Mouse (Mus musculus) embryonic stem cell, embryonic (primary cell): ENCODE data around the gene Ctu2.

Source experiments
- CTCF ChIA-PET, 4 experiments: fragments of 300-600 bp in 2 of 4; fragments of 350-600 bp in 2 of 4; sonication (Branson Sonifier 250); formaldehyde crosslinking; loops; one replicate each; lab custom pipeline; 2022; ENCODE audit warnings: inconsistent platforms in 2 of 4; lab: Charles Lee
- POLR2A ChIA-PET, 4 experiments: fragments of 300-600 bp in 2 of 4; fragments of 350-600 bp in 2 of 4; sonication (Branson Sonifier 250); formaldehyde crosslinking; loops; one replicate each; lab custom pipeline; 2022; ENCODE audit warnings: antibody characterized with exemption in 4 of 4, inconsistent platforms in 1 of 4; lab: Charles Lee

The Ctu2 gene

GRCm38 (mm10) chr8:122497912-122498311 is 22.0 kb downstream of the Ctu2 start:
- ChIA-PET CTCF (interaction anchor here (0.6 to 2.7 kb wide), 23 partner anchors 10 to 654 kb away, joined by 3 to 14 read pairs (median 4); partner anchors contain the start of gene Piezo1 (in 2 of the 4)), POLR2A (interaction anchor here (0.9 to 4.4 kb wide), 14 partner anchors 9 to 77 kb away, joined by 3 to 28 read pairs (median 4); partner anchors contain the start of gene Piezo1 (in 3 of the 4))

GRCm38 (mm10) chr8:122500856-122501255 is 24.9 kb downstream of the Ctu2 start:
- CTCF ChIA-PET = interaction anchor here in 2 of 4 experiments (0.9 to 5.5 kb wide), 5 partner anchors 10 to 58 kb away, joined by 3 to 35 read pairs (median 3); partner anchors contain the start of genes Piezo1 (in 2 of the 2) and Mvd (in 1 of the 2)
- POLR2A ChIA-PET = interaction anchor here in 2 of 4 experiments (0.9 to 4.2 kb wide), 9 partner anchors 10 to 110 kb away, joined by 3 to 59 read pairs (median 5); partner anchors contain the start of genes Cdt1 (in 2 of the 2), Galns (in 1 of the 2) and Piezo1 (in 1 of the 2)

GRCm38 (mm10) chr8:122511552-122511951 is 35.6 kb downstream of the Ctu2 start:
- ChIA-PET POLR2A (interaction anchor here in 3 of 4 experiments (0.6 to 7.6 kb wide), 17 partner anchors 12 to 636 kb away, joined by 3 to 98 read pairs (median 5); partner anchors contain the start of gene Piezo1 (in 1 of the 3)), CTCF (interaction anchor here in 3 of 4 experiments (0.9 to 1.6 kb wide), 11 partner anchors 9 to 57 kb away, joined by 3 to 6 read pairs (median 3); partner anchors contain the start of gene Cdt1 (in 1 of the 3))

GRCm38 (mm10) chr8:122512392-122512791 is 36.4 kb downstream of the Ctu2 start:
- POLR2A ChIA-PET = interaction anchor here in 2 of 4 experiments (0.6 to 7.6 kb wide), 5 partner anchors 11 to 636 kb away, joined by 3 to 98 read pairs (median 11); partner anchors contain the start of gene Piezo1 (in 1 of the 2)
- CTCF ChIA-PET = interaction anchor here in 1 of 4 experiments (1.0 kb wide), 1 partner anchor 11 kb away, joined by 3 read pairs; no protein-coding TSS in a partner anchor

- CTCF ChIA-PET = interaction anchor here in 1 of 4 experiments (0.8 kb wide), 1 partner anchor 11 kb away, joined by 3 read pairs; no protein-coding TSS in a partner anchor
- POLR2A ChIA-PET = interaction anchor here in 3 of 4 experiments (0.6 to 7.6 kb wide), 12 partner anchors 7 to 1192 kb away, joined by 3 to 98 read pairs (median 3); partner anchors contain the start of gene Cdt1 (in 1 of the 3)
These were observed 39.8 kb downstream of the Ctu2 start for GRCm38 (mm10) chr8:122515699-122516098.

GRCm38 (mm10) chr8:122517541-122518190 is 41.7 kb downstream of the Ctu2 start:
- ChIA-PET POLR2A (interaction anchor here in 2 of 4 experiments (0.8 to 2.5 kb wide), 11 partner anchors 8 to 94 kb away, joined by 3 to 6 read pairs (median 4); partner anchors contain the start of genes Cdt1 (in 2 of the 2), Galns (in 1 of the 2) and Trappc2l (in 1 of the 2)), CTCF (interaction anchor here in 1 of 4 experiments (0.6 to 1.1 kb wide), 3 partner anchors 16 to 81 kb away, joined by 3 to 4 read pairs (median 3); no protein-coding TSS in a partner anchor)

- ChIA-PET POLR2A (interaction anchor here in 3 of 4 experiments (0.5 to 7.8 kb wide), 14 partner anchors 9 to 579 kb away, joined by 3 to 98 read pairs (median 3); partner anchors contain the start of genes Cdt1 (in 1 of the 3), Mvd (in 1 of the 3) and Zfpm1 (in 1 of the 3)), CTCF (interaction anchor here in 1 of 4 experiments (0.6 to 0.7 kb wide), 2 partner anchors 21 to 371 kb away, joined by 4 read pairs; no protein-coding TSS in a partner anchor)
These were observed 44.7 kb downstream of the Ctu2 start for GRCm38 (mm10) chr8:122520611-122521010.

GRCm38 (mm10) chr8:122522796-122523651 is 47.1 kb downstream of the Ctu2 start:
- POLR2A ChIA-PET = interaction anchor here (0.5 to 17.0 kb wide), 138 partner anchors 9 to 1144 kb away, joined by 3 to 520 read pairs (median 4); partner anchors contain the start of genes Cdt1 (in 4 of the 4), Aprt (in 3 of the 4), Mvd (in 3 of the 4) and Piezo1 (in 3 of the 4)
- CTCF ChIA-PET = interaction anchor here (0.6 to 4.1 kb wide), 23 partner anchors 8 to 677 kb away, joined by 3 to 22 read pairs (median 4); partner anchors contain the start of genes Piezo1 (in 3 of the 4), Aprt (in 1 of the 4), Galns (in 1 of the 4) and Mvd (in 1 of the 4)

- POLR2A ChIA-PET = interaction anchor here (0.5 to 17.0 kb wide), 123 partner anchors 8 to 1198 kb away, joined by 3 to 520 read pairs (median 5); partner anchors contain the start of genes Cdt1 (in 4 of the 4), Mvd (in 3 of the 4), Piezo1 (in 3 of the 4) and Aprt (in 2 of the 4)
- CTCF ChIA-PET = interaction anchor here (0.6 to 4.1 kb wide), 15 partner anchors 13 to 242 kb away, joined by 3 to 22 read pairs (median 4); partner anchors contain the start of genes Piezo1 (in 3 of the 4), Mvd (in 1 of the 4) and Zfpm1 (in 1 of the 4)
These were observed 47.9 kb downstream of the Ctu2 start for GRCm38 (mm10) chr8:122523652-122524360.

GRCm38 (mm10) chr8:122524506-122524905 is 48.6 kb downstream of the Ctu2 start:
- POLR2A ChIA-PET = interaction anchor here (0.7 to 17.0 kb wide), 57 partner anchors 8 to 1197 kb away, joined by 3 to 520 read pairs (median 8); partner anchors contain the start of genes Cdt1 (in 3 of the 4), Mvd (in 3 of the 4), Aprt (in 2 of the 4) and Cyba (in 2 of the 4)
- CTCF ChIA-PET = interaction anchor here in 2 of 4 experiments (1.0 to 4.1 kb wide), 4 partner anchors 12 to 35 kb away, joined by 3 to 22 read pairs (median 7); partner anchors contain the start of gene Piezo1 (in 1 of the 2)

GRCm38 (mm10) chr8:122525004-122525403 is 49.1 kb downstream of the Ctu2 start:
- ChIA-PET CTCF (interaction anchor here in 3 of 4 experiments (0.5 to 4.1 kb wide), 8 partner anchors 12 to 294 kb away, joined by 3 to 22 read pairs (median 4); partner anchors contain the start of gene Piezo1 (in 1 of the 3)), POLR2A (interaction anchor here (0.7 to 17.0 kb wide), 30 partner anchors 7 to 710 kb away, joined by 3 to 520 read pairs (median 24); partner anchors contain the start of genes Aprt (in 2 of the 4), Cdt1 (in 2 of the 4), Mvd (in 2 of the 4) and Piezo1 (in 2 of the 4))

- ChIA-PET CTCF (interaction anchor here in 3 of 4 experiments (0.6 to 4.1 kb wide), 4 partner anchors 11 to 29 kb away, joined by 3 to 22 read pairs (median 3); partner anchors contain the start of gene Piezo1 (in 1 of the 3)), POLR2A (interaction anchor here in 3 of 4 experiments (0.8 to 17.0 kb wide), 15 partner anchors 9 to 185 kb away, joined by 3 to 520 read pairs (median 59); partner anchors contain the start of genes Cdt1 (in 2 of the 3), Piezo1 (in 2 of the 3) and Aprt (in 1 of the 3))
These were observed 50.1 kb downstream of the Ctu2 start for GRCm38 (mm10) chr8:122526084-122526483.

GRCm38 (mm10) chr8:122526526-122527170 is 50.7 kb downstream of the Ctu2 start:
- CTCF ChIA-PET = interaction anchor here in 2 of 4 experiments (1.2 to 1.4 kb wide), 2 partner anchors 12 to 25 kb away, joined by 3 to 4 read pairs; partner anchors contain the start of gene Piezo1 (in 1 of the 2)

GRCm38 (mm10) chr8:122527937-122528336 is 52.0 kb downstream of the Ctu2 start:
- CTCF ChIA-PET = interaction anchor here in 2 of 4 experiments (1.0 kb wide), 2 partner anchors 9 to 15 kb away, joined by 3 to 6 read pairs; no protein-coding TSS in a partner anchor
- POLR2A ChIA-PET = interaction anchor here in 3 of 4 experiments (0.5 to 17.0 kb wide), 15 partner anchors 9 to 280 kb away, joined by 3 to 520 read pairs (median 5); partner anchors contain the start of genes Cdt1 (in 2 of the 3), Piezo1 (in 2 of the 3), Aprt (in 1 of the 3) and Snai3 (in 1 of the 3)

More at GRCm38 (mm10) chr8:122526526-122527170, 50.7 kb downstream of the Ctu2 start:
- POLR2A ChIA-PET = interaction anchor here in 3 of 4 experiments (0.5 to 17.0 kb wide), 12 partner anchors 10 to 797 kb away, joined by 3 to 520 read pairs (median 80); partner anchors contain the start of genes Cdt1 (in 2 of the 3), Piezo1 (in 2 of the 3) and Aprt (in 1 of the 3)
